Mouse (Mus musculus): ENCODE results near the gene Scn4b.

DNA sequence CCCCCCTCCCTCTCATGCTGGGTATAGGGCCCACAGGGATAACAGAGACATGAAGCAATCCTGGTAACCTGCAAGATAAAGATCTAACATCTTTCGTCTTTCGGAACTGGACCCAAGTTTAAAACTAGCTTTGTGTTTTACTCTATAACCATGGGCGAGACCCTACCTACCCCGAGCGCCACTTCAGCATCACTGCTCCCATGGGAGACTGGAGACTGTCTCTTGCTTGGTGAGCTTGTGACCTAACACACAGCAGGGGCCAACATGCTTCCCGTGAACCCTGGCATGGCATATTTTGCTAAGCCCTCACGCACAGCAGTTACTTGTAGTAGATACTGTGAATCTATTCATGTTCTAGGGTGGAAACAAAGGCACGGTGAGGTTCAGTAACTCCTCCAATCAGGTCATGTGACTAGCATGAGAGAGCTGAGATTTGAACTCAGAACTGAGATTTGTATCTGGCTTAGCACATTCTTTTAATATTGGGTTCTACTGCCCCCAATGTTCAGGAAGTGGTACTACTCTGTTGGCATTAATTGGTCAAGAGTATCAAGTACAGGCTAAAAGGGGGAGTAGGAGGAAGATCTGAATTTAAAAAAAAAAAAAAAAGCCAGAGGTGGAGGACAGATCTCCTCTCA is 18.8 kb upstream of the Scn4b start:
- TF ChIP-seq GATA1 (IDR thresholded peaks at IDR 0.05; ENCODE audit: borderline replicate concordance, low read length): no peak
- TF ChIP-seq FLI1 (IDR thresholded peaks at IDR 0.05; ENCODE audit: low read length): no peak

Data from megakaryocyte, embryonic 14.5 days (primary cell).